Mouse (Mus musculus): Measurements from ENCODE around the gene Bcl6. TPM values are rescaled to one million over a fixed set of nuclear protein-coding genes. Genes with fewer than 3 reads are reported as not detected.

Gene Bcl6
- polyA plus RNA-seq, 1 experiment = 0.02 TPM

DNA sequence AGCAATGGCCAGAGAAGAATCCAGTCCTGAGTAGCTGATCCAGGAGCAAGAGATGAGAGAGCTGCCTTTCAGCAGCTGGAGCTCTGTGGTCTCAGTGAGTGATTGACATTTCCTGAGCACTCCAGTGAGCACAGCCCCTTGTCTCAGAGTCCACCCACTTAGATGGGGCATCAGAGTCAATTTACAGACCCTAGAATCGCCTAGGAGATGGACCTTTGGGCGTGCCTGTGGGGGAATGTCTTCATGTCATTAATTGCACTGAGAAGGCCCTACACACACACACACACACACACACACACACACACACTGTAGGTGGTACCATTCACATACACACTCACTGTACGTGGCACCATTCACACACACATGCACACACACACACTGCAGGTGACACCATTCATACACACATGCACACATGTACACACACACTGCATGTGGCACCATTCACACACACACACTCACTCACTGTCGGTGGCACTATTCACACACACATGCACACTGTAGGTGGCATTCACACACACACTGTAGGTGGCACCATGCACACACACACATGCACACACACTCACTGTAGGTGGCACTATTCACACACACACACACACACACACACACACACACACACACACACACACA, 36.4 kb downstream of the Bcl6 start:
- TF ChIP-seq GATA1 (IDR thresholded peaks at IDR 0.05; ENCODE audit: low read length) = no peak
- no peak for TF ChIP-seq TAL1 (IDR thresholded peaks at IDR 0.05; ENCODE audit: low read length)
- H3K4me1 ChIP-seq (ENCODE audit: control insufficient read depth) = no peaks in the 10 kb centered on the region
- H3K27me3 ChIP-seq (ENCODE audit: control insufficient read depth) = no peaks in the 10 kb centered on the region
- no peak overlapping the region for H3K4me3 ChIP-seq (replicated peaks)
- H3K9me3 ChIP-seq (ENCODE audit: control insufficient read depth, low read length) = no peaks in the 10 kb centered on the region
- H3K36me3 ChIP-seq (ENCODE audit: control insufficient read depth) = no peaks in the 10 kb centered on the region

- Histone ChIP-seq H3K27me3 (ENCODE audit: control insufficient read depth) (no peaks in the 10 kb centered on the region), H3K36me3 (ENCODE audit: control insufficient read depth) (no peaks in the 10 kb centered on the region), H3K4me1 (ENCODE audit: control insufficient read depth) (no peaks in the 10 kb centered on the region), H3K9me3 (ENCODE audit: control insufficient read depth, low read length) (no peaks in the 10 kb centered on the region), H3K4me3 (replicated peaks) (no peak overlapping the region)
- TF ChIP-seq TAL1 (IDR thresholded peaks at IDR 0.05; ENCODE audit: low read length) (no peak), GATA1 (IDR thresholded peaks at IDR 0.05; ENCODE audit: low read length) (no peak)
Measured at GRCm38 (mm10) chr16:23947654-23948053, 41.0 kb downstream of the Bcl6 start.

- H3K4me3 ChIP-seq (replicated peaks) = no peak overlapping the region
- no peaks in the 10 kb centered on the region for H3K9me3 ChIP-seq (ENCODE audit: control insufficient read depth, low read length)
- H3K4me1 ChIP-seq (ENCODE audit: control insufficient read depth) = no peaks in the 10 kb centered on the region
- no peaks in the 10 kb centered on the region for H3K36me3 ChIP-seq (ENCODE audit: control insufficient read depth)
- no peaks in the 10 kb centered on the region for H3K27me3 ChIP-seq (ENCODE audit: control insufficient read depth)
- no peak for TF ChIP-seq TAL1 (IDR thresholded peaks at IDR 0.05; ENCODE audit: low read length)
- TF ChIP-seq GATA1 (IDR thresholded peaks at IDR 0.05; ENCODE audit: low read length) = no peak
Measured at GRCm38 (mm10) chr16:23944801-23945200, 43.9 kb downstream of the Bcl6 start.

- Histone ChIP-seq H3K4me1 (ENCODE audit: control insufficient read depth) (no peaks in the 10 kb centered on the region), H3K4me3 (replicated peaks) (no peak overlapping the region), H3K36me3 (ENCODE audit: control insufficient read depth) (no peaks in the 10 kb centered on the region), H3K9me3 (ENCODE audit: control insufficient read depth, low read length) (no peaks in the 10 kb centered on the region), H3K27me3 (ENCODE audit: control insufficient read depth) (no peaks in the 10 kb centered on the region)
- TF ChIP-seq GATA1 (IDR thresholded peaks at IDR 0.05; ENCODE audit: low read length) = no peak
- no peak for TF ChIP-seq TAL1 (IDR thresholded peaks at IDR 0.05; ENCODE audit: low read length)
Measured at GRCm38 (mm10) chr16:23934397-23934796, 54.3 kb downstream of the Bcl6 start.

DNA sequence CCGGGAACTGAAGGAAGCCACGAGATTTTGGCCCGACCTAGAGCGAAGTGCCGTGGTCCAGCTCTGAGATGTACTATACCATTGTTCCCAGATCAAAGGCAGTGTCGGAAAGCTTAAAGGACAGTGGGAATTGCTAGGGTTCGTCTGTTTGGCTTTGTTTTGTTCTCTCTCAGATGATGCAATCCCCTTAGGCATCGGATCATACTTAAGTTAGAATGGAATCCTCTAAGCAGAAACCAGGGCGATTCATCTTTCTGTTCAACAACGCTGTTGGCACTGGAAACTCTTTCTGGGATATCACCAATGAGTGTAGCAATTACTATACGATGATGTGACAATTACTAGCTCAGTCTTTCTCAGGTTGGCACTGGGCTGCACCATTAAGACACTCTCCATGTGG, 56.4 kb downstream of the Bcl6 start, which contains the start of gene Rtp2:
Gene Rtp2, minus strand, starts transcription at position 101 of the 400 bp plus-strand sequence.
- peaks cover 5% of the 10 kb centered on the region; the same call in 1 of the 2 replicates for H3K9me3 ChIP-seq (ENCODE audit: control insufficient read depth, low read length)
- TF ChIP-seq GATA1 (IDR thresholded peaks at IDR 0.05; ENCODE audit: low read length) (no peak), TAL1 (IDR thresholded peaks at IDR 0.05; ENCODE audit: low read length) (no peak)
- H3K4me1 ChIP-seq (ENCODE audit: control insufficient read depth) = no peaks in the 10 kb centered on the region
- H3K27me3 ChIP-seq (ENCODE audit: control insufficient read depth) = no peaks in the 10 kb centered on the region
- no peaks in the 10 kb centered on the region for H3K36me3 ChIP-seq (ENCODE audit: control insufficient read depth)
- H3K4me3 ChIP-seq (replicated peaks) = no peak within 1 kb of the TSS

DNA sequence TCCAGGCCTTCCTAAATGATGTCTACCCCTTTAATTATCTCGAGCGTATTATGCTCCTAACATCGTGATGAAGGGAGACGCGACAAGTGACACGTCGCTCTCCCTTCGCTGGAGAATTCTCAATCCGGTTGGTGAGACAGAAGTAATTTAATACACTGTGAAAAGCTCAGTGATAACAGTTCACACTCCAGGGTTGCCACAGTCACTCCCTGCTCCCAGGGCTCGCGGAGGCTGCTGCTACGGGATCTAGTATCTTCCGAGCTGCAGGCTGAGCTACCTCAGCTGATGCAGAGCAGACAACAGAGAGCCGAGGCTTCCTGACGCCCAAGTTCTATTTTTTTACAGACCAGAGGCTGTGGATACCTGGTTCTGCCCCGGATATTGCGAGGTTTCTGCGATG, 57.4 kb downstream of the Bcl6 start:
- Histone ChIP-seq H3K27me3 (ENCODE audit: control insufficient read depth) (no peaks in the 10 kb centered on the region), H3K9me3 (ENCODE audit: control insufficient read depth, low read length) (peaks cover 6% of the 10 kb centered on the region; the same call in 1 of the 2 replicates), H3K4me1 (ENCODE audit: control insufficient read depth) (no peaks in the 10 kb centered on the region), H3K4me3 (replicated peaks) (no peak overlapping the region), H3K36me3 (ENCODE audit: control insufficient read depth) (no peaks in the 10 kb centered on the region)
- TF ChIP-seq TAL1 (IDR thresholded peaks at IDR 0.05; ENCODE audit: low read length) = no peak
- no peak for TF ChIP-seq GATA1 (IDR thresholded peaks at IDR 0.05; ENCODE audit: low read length)

GRCm38 (mm10) chr16:23930426-23931073, 58.1 kb downstream of the Bcl6 start:
- Histone ChIP-seq H3K27me3 (ENCODE audit: control insufficient read depth) (no peaks in the 10 kb centered on the region), H3K9me3 (ENCODE audit: control insufficient read depth, low read length) (peaks cover 6% of the 10 kb centered on the region; the same call in 1 of the 2 replicates), H3K4me3 (replicated peaks) (no peak overlapping the region), H3K36me3 (ENCODE audit: control insufficient read depth) (no peaks in the 10 kb centered on the region), H3K4me1 (ENCODE audit: control insufficient read depth) (no peaks in the 10 kb centered on the region)
- no peak for TF ChIP-seq GATA1 (IDR thresholded peaks at IDR 0.05; ENCODE audit: low read length)
- no peak for TF ChIP-seq TAL1 (IDR thresholded peaks at IDR 0.05; ENCODE audit: low read length)

DNA sequence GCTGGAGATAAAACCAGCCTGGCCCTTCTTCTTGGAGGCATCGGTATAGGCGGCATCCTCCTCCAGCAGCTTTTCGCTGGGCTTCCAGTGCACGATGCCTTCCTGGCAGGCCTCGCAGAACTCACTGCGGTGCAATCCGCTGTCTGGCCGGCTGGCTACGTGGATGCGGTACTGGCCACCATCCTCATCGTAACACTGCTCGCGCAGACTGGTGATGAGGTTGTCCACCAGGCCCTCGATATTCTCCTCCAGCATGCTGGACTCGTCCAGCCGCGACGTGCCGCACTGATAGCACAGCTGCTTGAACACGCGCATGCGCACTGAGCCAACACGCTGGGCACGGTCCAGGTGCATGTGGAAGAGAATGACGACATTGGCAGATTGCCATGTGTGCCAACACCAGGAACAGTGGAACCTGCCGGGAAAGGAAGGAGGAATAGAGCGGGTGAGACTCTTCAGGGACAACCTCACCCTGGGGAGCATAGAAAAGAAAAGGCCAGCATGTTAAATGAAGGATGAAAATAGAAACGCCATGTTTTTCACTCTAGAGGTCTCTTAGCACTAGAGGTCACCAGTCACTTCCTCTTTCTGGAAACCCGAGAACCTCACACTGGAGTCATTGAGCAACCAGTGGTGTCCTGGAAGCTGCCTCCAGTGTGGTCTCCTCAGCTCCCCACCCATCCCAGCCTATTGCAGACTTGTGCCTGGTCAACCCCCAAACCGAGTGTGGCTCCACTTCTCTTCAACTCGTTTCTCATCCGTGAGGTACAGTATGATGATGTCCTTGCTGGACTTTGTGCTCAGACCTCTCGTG, 61.1 kb downstream of the Bcl6 start:
- H3K9me3 ChIP-seq (ENCODE audit: control insufficient read depth, low read length) = peaks cover 6% of the 10 kb centered on the region; the same call in 1 of the 2 replicates
- no peak for TF ChIP-seq TAL1 (IDR thresholded peaks at IDR 0.05; ENCODE audit: low read length)
- no peak for TF ChIP-seq GATA1 (IDR thresholded peaks at IDR 0.05; ENCODE audit: low read length)
- H3K27me3 ChIP-seq (ENCODE audit: control insufficient read depth) = no peaks in the 10 kb centered on the region
- no peaks in the 10 kb centered on the region for H3K36me3 ChIP-seq (ENCODE audit: control insufficient read depth)
- H3K4me3 ChIP-seq (replicated peaks) = no peak overlapping the region
- H3K4me1 ChIP-seq (ENCODE audit: control insufficient read depth) = no peaks in the 10 kb centered on the region

GRCm38 (mm10) chr16:23922906-23923305, 65.7 kb downstream of the Bcl6 start:
- peaks cover 6% of the 10 kb centered on the region; the same call in 1 of the 2 replicates for H3K9me3 ChIP-seq (ENCODE audit: control insufficient read depth, low read length)
- no peaks in the 10 kb centered on the region for H3K27me3 ChIP-seq (ENCODE audit: control insufficient read depth)
- no peak overlapping the region for H3K4me3 ChIP-seq (replicated peaks)
- TF ChIP-seq TAL1 (IDR thresholded peaks at IDR 0.05; ENCODE audit: low read length) = no peak
- no peak for TF ChIP-seq GATA1 (IDR thresholded peaks at IDR 0.05; ENCODE audit: low read length)
- no peaks in the 10 kb centered on the region for H3K4me1 ChIP-seq (ENCODE audit: control insufficient read depth)
- H3K36me3 ChIP-seq (ENCODE audit: control insufficient read depth) = no peaks in the 10 kb centered on the region
